Mouse (Mus musculus) kidney, adult 8-10 months (tissue): ENCODE results near the gene Zfp319.

ENCODE experiments used
- DNase-seq, 2 experiments: peaks; one replicate each; pipeline ENCODE4 v3.0.0; 2022

The Zfp319 gene

DNA sequence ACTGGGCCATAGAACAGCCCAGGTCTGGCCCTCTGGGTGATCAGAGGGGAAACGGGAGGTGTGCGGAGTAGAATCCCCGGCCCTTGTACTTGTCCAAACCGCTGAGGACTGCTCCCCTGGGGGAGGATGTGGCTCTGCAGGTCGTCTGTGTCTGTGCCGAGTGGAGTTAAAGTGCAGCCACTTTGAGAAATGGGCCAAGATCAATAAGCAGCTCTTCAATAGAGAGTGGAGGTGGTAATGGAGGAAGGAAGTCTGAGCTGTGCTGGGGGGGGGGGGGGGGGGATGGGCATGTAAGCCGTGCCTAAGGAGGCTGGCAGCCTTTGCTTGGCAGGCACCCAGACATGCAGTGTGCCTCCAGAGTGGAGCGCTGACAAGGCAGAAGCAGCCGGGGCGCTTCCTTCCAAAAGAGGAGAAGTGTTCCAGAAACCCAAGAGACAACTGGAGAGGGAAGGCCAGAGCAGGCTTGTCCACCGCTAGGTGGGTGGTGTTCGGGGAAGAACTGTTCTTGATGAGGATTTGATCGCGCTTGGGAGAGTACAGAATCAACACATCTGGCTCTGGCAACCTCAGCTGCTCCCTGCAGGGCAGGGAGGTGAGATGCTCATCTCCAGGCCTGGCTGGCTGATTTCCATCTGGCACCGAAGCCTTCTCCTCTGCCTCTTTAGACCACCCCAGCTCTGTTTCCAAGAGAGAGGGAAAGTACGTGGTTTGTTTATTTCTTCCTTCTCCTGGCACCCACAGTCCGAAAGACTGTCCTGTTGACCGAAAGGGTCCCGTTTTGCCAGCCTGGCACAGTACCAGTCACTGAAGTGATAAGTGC lies 17.3 kb upstream of the Zfp319 start:
- peak; percentile 49 to 66 for DNase-seq

DNA sequence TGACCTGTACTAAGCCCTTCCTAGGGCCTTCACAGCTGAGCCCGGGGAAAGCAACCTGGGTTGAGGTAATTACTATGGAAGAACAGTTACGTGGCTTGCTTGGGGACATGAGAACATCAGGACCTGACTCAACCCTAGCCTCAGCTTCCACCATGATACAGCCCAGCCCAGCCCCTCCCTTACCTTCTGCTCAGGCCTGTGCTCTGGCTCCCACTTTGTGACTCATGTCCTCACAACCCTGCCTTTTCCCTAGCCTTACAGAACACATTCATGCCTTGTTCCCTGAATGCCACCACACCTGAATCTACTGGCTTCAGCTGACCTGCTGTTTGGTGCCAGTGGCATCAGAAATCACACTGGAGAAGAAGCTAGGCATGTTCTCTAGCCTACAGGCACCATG lies 16.6 kb upstream of the Zfp319 start:
- no peak for DNase-seq

DNA sequence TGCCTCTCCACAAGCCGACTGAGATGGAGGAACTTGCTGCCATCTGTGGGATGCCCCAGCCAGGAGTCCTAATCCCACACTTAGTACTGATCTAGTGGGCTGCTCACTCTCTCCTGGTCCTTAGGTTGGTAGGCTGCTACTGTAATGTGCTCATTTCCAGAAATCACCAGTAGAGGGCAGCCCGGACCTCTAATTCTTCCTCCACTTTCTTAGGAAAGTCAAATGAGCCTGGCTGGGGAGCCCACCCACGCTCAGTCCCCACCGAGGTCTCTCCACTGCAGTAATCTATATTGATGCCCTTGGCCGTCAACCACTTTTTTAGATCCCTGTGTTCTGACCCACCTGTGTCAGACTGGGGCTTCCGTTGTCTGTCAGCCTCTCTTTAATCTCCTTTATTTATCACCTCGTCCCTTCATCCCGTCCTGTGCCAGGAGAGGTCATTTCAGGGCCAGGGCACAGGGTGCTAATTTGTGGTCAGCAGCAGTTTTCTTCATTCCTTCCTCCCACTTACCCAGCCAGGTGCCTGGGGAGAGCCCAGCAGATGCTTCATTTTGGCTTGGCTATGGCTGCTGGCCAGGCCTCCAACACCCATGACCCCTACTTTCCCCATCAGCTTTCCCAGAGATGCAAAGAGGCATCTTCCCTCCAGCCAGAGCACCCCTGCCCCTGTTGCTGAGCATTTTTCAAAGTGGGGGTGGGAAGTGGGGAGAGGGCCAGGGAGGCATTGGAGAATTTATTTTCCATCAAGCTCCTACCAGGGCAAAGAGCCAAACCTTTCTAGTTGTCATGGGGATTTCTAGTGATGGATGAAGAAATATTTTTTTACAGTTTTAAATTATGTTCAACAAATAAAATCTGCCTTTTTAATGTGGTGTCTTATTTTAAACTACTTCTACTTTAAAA lies 15.1 kb upstream of the Zfp319 start:
- peak; percentile 45 to 82 for DNase-seq

DNA sequence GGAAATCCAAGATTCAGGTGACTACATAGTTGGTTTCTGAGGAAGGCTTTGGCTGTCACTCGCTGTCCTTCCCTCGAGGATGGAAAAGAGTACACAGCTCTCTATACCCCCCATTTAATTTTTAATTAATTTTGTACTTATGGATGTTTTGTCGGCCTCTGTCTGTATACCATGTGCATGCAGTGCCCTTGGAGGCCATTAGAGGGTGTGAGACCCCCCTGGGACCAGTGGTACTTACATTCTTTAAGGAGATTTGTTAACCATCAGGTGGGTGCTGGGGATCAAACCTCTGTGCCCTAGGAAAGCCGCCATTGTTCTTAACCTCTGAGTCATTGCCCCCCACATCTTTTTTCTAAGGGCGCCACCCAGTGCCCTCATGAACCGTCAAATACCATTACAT lies 12.9 kb upstream of the Zfp319 start:
- no peak for DNase-seq

DNA sequence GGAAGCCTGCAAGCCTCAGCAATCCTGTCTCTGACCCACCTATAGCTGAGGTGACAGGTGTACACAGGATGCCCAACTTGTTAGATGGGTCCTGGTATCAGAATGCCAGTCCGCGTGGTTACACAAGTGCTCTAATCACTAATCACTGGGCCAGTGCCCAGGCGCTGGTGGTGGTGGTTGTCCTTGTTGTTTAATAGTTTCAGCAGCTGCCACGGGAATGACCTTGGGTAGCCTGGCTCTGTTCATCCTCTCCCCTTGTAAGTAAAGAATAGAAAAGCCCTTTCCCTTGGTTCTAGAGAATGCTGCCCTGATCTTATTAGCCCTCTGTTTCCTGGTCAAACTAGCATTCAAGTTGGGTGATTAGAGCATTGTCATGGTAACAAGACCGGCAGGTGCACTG lies 10.0 kb upstream of the Zfp319 start:
- DNase-seq = no peak

DNA sequence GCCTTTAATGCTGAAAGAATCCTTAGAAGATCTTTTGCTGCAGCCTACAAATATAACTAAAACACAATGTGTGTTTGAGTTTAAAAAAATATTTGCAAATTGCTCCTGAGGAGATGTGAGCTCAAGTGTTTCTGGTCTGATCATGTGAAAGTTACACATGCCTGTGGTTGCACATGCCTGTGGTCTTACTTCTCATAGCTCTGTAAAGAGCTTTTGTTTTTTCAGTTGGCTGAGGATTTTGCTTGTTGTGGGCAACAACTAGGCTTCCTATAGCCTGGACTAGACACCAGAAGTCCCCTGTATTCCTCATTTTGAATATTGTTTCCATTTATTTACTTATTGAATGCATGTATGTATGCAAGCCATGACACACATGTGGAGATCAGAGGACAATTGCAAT lies 4.6 kb upstream of the Zfp319 start:
- DNase-seq = no peak

DNA sequence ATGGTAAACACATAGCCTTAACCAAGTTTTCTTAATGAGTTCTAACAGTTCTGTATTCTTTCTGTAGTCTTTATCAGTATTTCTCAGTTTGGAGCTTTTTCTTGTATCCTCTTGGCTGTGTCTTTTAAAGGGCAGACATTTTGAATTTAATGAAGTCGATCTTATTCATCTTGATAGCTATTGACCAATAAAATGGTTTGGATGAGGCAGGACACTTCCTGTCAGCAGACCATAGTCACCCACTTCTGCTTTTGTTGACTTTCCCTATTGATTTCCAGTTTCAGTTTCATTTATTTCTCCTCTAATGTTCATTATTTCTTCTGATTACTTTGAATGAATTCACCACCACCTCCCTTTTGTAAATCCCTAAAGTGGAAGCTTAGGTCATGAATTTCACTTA lies 4.0 kb upstream of the Zfp319 start:
- no peak for DNase-seq

DNA sequence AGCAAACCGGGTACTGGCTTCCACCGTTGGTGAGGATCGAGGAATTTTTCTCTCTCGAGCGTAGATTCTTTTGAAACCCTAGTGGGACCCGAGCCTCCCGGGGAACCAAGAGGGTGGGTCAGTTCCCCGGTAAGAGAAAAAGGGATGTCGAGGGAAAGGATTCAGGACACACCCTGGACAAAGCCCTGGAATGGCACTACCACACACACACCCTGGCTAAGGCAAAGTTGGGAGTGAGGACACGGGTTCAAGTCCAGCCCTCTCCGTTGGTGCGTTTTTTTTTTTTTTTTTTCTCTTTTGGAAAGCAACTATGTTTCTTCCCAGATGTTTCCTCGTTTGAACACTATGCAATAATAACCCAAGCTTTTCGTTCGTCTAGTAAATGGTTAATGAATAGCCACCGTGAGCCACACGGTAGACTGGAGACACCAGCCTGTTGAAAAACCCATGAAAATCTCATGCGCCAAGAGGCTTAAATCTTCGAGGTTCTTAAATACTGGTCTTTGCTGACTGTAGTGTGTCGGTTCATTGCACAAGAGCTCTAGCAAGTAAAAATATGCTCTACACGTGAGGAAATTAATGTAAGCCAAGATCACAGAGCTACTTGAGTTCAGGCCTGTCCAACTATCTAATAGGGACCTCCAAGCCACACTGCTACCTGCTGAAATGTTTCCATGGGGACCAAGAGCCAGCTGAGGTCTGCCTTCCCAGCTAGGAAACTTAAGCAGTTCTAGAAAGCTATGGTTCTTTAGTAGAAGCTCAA lies 868 bp upstream of the Zfp319 start:
- DNase-seq = peak in 1 of 2 experiments; percentile 47

DNA sequence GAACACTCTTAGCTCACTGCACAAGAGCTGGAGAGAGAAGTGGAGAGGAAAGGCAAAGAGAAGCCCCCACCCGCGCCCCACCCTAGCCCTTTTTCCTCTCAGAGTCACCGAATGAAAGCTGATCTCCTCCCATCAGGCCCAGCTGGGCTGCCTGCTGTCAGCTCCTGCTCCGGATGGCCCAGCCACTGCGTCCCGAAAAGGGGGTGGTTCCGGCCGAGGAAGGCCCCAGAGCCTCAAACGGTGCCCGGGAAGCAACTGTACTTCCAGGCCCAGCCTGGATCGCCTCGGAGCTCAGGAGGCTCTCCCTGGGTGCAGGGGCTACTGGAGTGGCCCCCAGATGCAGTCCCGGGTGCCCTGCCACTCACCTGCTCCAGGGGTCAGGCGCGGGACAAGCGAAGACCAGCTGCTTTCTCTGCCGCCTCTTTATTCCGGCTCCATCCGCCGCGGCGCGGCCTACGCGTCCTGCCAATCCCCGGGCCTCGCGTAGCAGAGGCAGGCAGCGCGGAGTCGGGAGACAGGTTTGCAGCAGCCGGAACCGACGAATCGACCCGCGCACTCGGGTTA lies 512 bp downstream of the Zfp319 start:
- no peak for DNase-seq

DNA sequence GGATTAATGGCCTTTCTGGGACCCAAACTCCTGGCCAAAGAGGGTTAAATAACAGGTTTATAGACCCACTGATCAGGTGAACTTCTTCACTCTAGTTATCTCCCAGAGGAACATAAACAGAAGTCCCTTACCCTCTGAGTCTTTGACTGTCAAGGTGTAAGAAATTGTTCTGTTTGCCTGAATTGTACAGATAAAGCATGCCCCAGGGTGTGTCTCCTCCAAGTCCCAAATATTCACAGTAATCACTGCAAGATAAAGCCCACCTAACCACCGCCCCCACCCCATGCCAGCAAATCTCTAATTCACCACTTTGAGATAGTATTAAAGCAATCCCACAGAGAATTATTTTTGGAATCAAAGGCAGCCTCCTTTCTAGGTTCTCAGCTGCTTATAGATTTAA lies 1.4 kb downstream of the Zfp319 start:
- DNase-seq = no peak

DNA sequence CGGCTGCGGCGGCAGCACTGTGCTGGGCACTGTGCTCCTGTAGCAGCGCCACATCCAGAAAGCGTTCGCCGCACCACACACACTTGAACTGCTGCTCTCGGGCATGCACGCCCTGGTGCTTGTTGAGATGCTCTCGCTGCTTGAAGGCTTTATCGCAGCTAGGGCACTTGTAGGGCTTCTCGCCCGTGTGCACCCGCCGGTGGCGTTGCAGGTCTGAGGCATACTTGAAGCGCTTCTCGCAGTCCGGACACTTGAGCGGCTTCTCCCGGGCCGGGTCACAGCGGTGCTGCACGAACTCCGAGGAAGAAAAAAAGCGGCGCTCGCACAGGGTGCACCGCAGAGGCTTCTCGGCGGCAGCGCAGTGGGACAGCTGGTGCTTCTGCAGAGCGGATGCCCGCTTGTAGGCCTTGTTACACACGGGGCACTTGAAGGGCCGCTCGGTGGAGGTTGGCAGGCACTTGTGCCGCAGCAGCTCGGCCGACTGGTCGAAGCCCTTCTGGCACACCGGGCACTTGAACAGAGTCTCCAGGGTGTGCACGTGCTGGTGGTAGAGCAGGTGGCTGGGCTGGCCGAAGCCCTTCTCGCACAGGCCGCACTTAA lies 3.8 kb downstream of the Zfp319 start:
- DNase-seq = no peak

DNA sequence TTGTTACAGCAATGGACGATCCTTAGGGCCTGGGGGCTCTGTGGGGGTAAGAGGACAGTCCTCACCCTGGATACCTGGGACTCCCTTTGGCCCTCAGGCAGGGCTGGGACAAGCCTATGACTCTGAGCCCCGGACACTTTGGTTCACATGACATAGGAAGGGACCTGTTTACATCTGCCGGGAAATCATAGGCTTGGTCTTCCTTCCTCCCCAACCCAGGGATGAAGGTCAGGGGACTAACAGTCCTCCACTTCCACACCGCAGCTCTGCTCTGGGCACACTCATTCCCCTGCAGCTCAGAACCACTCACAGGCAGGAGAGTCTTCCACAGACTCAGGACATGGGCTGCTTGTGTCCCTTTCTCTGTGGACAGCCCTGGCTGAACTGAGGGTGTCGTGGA lies 4.9 kb downstream of the Zfp319 start:
- DNase-seq = no peak

DNA sequence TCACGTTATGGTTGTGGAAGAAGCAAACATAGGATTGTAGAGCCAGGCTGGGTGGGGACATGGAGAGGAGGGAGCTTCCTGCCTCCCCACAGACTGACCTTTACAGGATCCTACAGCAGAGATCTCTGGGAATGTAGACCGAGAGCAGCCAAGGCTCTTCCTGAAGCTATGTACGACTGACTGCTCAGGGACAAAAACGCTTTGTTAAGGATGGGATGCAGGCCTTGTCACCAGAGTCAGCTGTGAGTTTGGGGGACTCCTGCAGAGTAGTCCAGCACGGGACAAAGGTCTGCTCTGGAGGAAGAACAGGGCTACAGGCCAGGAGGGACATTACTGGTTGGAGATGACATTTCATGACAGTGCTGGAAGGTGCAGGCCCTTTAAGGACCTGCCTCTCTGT lies 7.1 kb downstream of the Zfp319 start:
- DNase-seq = no peak

DNA sequence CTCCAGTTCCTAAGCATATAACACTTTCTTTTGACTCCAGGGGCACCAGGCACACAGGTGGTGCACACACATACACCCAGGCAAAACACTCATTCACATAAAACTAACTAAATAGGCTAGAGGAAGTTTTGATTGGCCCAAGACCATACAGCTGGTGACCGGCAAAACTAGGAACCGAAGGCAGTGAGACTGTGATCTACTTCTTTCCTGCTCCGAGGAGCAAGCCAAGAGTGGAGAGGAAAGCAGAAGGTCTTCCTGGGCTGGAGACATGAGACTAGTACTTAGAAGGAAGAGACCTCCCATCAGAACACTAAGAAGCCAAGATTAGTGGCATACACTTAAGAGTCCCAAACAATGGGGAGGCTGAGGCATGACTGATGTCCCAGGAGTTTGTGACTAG lies 8.5 kb downstream of the Zfp319 start:
- DNase-seq = no peak

DNA sequence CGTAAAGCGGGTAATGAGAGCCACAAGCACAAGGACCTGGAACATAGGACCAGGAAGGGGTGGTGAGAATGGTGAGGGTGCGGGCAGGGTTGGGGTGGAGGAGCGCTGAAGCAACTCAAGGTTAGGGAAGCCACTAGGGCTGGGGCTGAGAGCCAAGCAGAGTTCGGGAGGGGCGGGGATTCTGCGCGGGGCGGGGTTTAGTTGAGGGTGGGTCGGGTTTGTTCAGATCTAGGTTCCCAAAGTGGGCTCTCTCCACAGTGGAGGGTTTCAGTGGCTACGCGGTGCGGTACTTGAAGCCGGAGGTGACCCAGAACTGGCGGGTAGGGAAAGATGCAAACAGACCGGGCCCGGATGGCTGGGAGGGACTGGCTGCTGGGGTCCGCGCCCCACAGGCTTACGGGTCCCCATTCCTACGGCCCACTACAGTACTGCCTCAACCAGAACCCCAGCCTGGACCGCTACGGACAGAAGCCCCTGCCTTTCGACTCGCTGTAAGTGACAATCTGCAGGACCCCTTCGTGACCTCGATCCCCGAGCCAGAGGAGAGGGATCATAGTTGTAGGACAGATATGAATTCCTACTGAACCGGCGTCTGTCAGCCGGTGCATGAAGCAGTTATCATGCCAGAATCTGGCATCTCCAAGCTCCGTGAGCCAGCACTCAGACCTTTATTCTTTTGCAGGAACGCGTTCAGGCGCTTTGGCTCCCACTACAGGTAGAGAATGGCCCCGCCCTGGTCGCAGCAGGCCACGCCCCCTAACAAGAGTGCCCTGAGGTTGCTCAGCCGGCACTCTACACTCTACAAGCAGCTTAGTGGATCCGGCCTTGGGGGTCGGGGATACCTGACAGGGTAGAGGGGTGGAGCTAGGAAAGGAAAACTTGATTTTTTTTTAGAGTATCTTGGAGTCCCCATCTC lies 11.3 kb downstream of the Zfp319 start:
- peak; percentile 79 to 88 for DNase-seq

DNA sequence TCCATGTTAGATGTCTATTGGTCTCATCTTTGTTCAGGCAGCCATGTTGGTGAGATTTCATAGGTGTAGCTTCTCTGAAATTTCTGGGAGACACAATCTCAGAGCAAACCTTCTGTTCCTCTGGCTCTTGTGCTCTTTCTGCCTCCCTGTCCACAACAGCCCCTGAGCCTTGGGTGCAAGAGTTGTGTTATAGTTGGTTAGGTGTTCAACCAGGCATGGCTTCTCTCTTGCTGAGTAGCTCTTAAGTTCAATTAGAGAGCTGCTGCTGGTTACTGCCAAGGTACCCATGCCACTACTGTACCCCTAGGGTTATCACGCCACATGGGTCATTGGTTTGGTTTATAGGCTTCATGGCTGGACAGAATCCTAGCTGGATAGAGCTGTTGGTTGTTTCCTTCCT lies 16.4 kb downstream of the Zfp319 start:
- peak in 1 of 2 experiments; percentile 18 for DNase-seq

DNA sequence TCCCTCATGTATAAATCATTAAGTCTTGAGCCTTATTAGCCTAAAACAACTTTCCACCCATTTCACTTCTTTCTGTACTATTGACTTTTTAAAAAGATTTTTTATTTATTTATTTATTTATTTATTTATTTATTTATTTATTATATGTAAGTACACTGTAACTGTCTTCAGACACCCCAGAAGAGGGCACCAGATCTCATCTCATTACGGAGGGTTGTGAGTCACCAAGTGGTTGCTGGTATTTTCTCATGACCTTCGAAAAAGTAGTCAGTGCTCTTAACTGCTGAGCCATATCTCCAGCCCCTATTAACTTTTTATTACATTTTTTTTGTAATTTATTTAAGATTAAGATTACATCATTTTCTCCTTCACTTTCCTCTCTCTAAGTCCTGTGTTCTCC lies 17.0 kb downstream of the Zfp319 start:
- DNase-seq = no peak

DNA sequence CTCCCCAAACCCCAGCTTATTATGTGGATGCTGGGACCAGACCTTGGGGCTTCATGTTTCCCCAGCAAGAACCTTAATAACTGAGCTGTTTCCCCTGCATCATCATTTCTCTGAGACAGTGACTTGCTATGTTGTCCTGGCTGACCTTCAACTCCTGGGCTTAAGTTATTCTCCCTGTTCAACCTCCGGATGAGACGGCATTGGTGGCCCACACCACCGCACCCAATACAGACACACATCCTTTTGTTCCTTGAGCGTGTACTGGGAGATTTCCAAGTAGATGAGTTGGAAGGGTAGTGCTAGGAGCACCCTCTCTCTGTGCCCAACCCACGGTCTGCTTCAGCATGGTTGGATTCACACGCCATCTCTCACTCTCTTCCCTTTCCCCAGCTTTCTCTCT lies 17.9 kb downstream of the Zfp319 start:
- no peak for DNase-seq

DNA sequence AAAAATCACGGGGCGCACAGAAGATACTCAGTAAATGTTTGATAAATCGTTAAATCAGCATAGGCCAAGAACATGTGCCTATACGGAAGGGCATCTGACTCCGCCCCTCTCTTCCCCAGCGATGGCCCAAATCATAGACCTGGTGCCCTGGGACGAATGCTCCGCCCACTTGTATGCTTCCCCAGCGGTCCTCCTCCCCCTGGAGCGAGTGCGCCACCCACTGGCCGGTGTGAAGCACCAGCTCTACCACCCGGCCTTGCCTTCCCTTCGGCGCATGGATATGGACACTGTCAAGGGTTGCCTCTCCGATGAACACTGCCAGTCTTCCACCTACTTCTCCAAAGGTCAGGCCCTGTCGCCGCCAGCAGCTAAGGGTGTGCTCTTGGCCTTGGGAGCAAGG lies 18.9 kb downstream of the Zfp319 start:
- no peak for DNase-seq

DNA sequence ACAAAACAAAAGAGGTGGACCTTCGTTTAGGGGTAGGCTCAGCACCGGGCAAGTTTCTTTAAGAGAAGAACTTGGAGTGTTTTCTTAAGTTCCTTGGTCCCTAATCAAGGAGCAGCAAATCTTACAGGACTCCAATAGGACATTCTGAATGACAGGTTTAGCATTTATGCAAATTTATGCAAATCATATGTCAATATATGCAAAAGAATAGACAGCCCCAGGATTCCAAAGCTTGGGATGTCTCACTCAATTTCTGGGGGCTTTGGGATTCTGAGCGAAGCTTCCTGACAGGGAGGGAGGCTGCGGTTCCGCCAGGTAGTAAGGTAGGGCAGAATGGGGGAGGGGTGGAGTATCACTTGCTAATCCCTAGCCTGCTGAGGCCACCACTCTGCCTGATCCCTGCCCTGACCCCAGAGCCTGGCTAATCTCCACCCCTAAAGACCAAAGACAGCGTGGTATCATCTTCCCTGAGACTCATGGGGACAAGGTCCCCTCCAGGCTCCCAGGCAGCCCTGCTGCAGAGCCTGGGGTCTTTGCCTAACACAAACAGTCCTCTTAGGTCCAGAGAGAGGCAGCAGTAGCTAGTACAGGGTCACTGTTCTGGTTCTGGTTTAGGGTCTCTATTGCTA lies 21.3 kb downstream of the Zfp319 start, which contains the start of gene Tepp:
Gene Tepp (plus strand): TSS at position 225 of the 629 bp plus-strand sequence.
- DNase-seq = no peak

DNA sequence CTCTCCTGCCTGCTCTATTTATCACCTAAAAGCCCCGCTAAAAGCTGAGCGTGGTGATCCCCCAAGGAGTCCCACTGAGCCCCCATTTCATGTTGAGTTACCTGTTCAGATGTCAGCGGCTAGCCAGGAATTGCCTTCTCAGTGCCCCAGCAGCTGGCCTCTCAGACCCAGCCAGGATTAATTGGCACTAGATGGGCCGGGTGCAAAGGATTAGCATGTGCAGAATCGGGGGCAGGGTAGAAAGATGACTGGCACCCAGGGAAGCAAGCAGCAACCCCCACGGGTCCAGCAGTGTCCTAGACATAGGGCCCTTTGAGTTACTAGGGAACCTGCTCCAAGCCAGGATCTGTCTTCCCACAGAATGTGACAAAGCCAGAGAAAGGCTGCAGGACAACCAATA lies 25.3 kb downstream of the Zfp319 start, which contains the start of gene Cngb1:
Gene Cngb1 (minus strand): TSS at position 155 of the 400 bp plus-strand sequence.
- no peak for DNase-seq
